In the genomic region with DNA sequence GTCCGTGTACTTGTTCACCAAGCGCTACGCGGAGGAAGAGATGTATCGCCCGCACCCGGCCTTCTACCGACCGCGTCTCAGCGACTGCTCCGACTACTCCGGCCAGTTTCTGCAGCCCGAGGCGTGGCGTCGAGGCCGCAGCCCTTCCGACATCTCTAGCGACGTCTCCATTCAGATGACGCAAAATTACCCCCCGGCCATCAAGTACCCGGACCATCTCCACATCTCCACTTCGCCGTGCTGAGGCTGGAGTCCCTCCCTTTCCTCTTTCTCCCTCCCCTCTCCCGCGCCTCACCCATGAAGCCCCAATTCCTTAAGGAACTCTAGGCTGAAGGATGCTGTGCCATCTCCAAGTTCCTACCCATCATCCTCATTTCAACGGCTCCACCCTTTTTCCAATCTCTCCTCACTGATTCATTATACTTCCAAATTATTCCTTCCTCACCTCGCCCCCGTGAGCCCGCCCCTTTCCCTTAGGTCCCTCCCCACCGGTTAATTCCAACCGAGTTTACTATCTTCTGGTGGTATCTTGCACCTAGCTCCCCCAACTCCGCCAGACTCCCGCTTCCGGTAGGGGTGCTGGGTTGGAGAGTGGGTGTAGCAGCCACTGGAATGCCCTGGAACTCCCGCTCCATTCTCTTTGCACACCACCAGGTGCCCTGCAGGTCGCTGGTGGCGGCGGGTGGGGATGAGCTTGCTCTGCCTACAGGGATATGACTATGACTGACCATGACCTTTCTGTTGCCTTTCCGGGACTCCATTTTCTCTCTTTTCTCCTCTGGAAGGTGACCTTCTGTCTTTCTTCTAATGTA, we compare ENCODE assay signal across 9 mouse cellular contexts. TPM values are rescaled to one million over a fixed set of nuclear protein-coding genes. Genes with fewer than 3 reads are reported as not detected.
DNase-seq lines count a peak whose midpoint lies in the region; ATAC-seq and TF ChIP-seq lines count a peak whose summit lies in the region.
"Had no signal": no experiment of that assay in that cellular context is flagged by ENCODE, and none has a peak within 500 bp of the region (broad histone marks: within the 10 kb centered on the region; RNA-seq: fewer than 3 reads in every experiment).

No protein-coding gene starts in this region.

- peaks cover 33% of the 10 kb centered on the region for H3K27me3 ChIP-seq in heart, embryonic 16.5 days (ENCODE audit: control insufficient read depth, insufficient read depth, low read length)
- peaks cover 5% of the 10 kb centered on the region; the same call in 1 of the 2 replicates for H3K27me3 ChIP-seq in embryonic facial prominence, embryonic 11.5 days (ENCODE audit: control insufficient read depth, insufficient read depth, low read length)
- peaks cover 56% of the 10 kb centered on the region for H3K27me3 ChIP-seq in liver, embryonic 12.5 days (replicated peaks)

- 5% methylated on average over 42 of the region's 42 CpGs for WGBS in heart, embryonic 16.5 days
- 11% methylated on average over 42 of the region's 42 CpGs for WGBS in embryonic facial prominence, embryonic 11.5 days
- WGBS in liver, embryonic 12.5 days (ENCODE audit: insufficient replicate concordance) = 2% methylated on average over 40 of the region's 42 CpGs

- intact Hi-C loops in heart, postnatal 25 days (cut with DNase I) = no loop called here
- intact Hi-C loops in gastrocnemius, adult 2 months (cut with DNase I) = no loop called here

- DNase-seq in heart, postnatal 25 days (ENCODE audit: low spot score) = no peak
- peak; percentile 90 for DNase-seq in ES-CJ7 (ENCODE audit: low read depth, low spot score)
- peak; percentile 9 for DNase-seq in embryonic facial prominence, embryonic 11.5 days (ENCODE audit: low spot score)
- DNase-seq in right cerebral cortex, postnatal 25 days = no peak
- DNase-seq in gastrocnemius, adult 2 months = no peak
- DNase-seq in spleen, postnatal 4 days (ENCODE audit: low spot score in 2 of 2) = no peak

- peak overlapping the region; percentile 44 for H3K4me3 ChIP-seq in heart, embryonic 16.5 days (ENCODE audit: low read length)
- no peak overlapping the region for H3K4me3 ChIP-seq in embryonic facial prominence, embryonic 11.5 days (ENCODE audit: low read depth, low read length)
- H3K4me3 ChIP-seq in liver, embryonic 12.5 days = no peak overlapping the region
- no peak overlapping the region for H3K4me3 ChIP-seq in gastrocnemius, adult 2 months

- TF ChIP-seq CTCF in gastrocnemius, adult 2 months (IDR thresholded peaks at IDR 0.05) = no peak

- H3K4me1 ChIP-seq in heart, embryonic 16.5 days (ENCODE audit: control insufficient read depth, insufficient read depth, low read length) = peaks cover 11% of the 10 kb centered on the region; the same call in 1 of the 2 replicates
- 0 out of 2 replicates have a peak, but pooled peaks cover 2% of the 10 kb centered on the region for H3K4me1 ChIP-seq in embryonic facial prominence, embryonic 11.5 days (ENCODE audit: control insufficient read depth, insufficient read depth, low read length)
- H3K4me1 ChIP-seq in liver, embryonic 12.5 days = 0 out of 2 replicates have a peak, but pooled peaks cover 10% of the 10 kb centered on the region

- no peak for ATAC-seq in heart, embryonic 16.5 days (replicated peaks; ENCODE audit: extremely low read depth, insufficient read depth, low FRiP score)
- 0 out of 2 replicates have a peak, but pooled peaks have one; percentile 38 for ATAC-seq in embryonic facial prominence, embryonic 11.5 days (replicated peaks; ENCODE audit: insufficient number of reproducible peaks, low FRiP score, low TSS enrichment, low read depth)
- no peak for ATAC-seq in liver, embryonic 12.5 days
- ATAC-seq: Patski had no signal

- peak overlapping the region; percentile 73 for H3K4me2 ChIP-seq in heart, embryonic 16.5 days (ENCODE audit: low read depth, low read length)
- no peak overlapping the region for H3K4me2 ChIP-seq in embryonic facial prominence, embryonic 11.5 days (ENCODE audit: low read depth, low read length)
- peak overlapping the region; percentile 33 for H3K4me2 ChIP-seq in liver, embryonic 12.5 days

- H3K36me3 ChIP-seq in heart, embryonic 16.5 days (ENCODE audit: control insufficient read depth, insufficient read depth) = no peaks in the 10 kb centered on the region
- H3K36me3 ChIP-seq in embryonic facial prominence, embryonic 11.5 days (replicated peaks; ENCODE audit: control insufficient read depth, insufficient read depth, low read depth, low read length) = no peaks in the 10 kb centered on the region
- H3K36me3 ChIP-seq in liver, embryonic 12.5 days = no peaks in the 10 kb centered on the region

- H3K27ac ChIP-seq in heart, embryonic 16.5 days (ENCODE audit: low read length) = no peak overlapping the region
- no peak overlapping the region for H3K27ac ChIP-seq in embryonic facial prominence, embryonic 11.5 days (replicated peaks; ENCODE audit: low read depth, low read length)
- H3K27ac ChIP-seq in liver, embryonic 12.5 days = no peak overlapping the region
- no peak overlapping the region for H3K27ac ChIP-seq in gastrocnemius, adult 2 months

- H3K9ac ChIP-seq in heart, embryonic 16.5 days (ENCODE audit: low read length) = no peak overlapping the region
- H3K9ac ChIP-seq in embryonic facial prominence, embryonic 11.5 days (replicated peaks; ENCODE audit: low read length) = no peak overlapping the region
- no peak overlapping the region for H3K9ac ChIP-seq in liver, embryonic 12.5 days

- H3K9me3 ChIP-seq in heart, embryonic 16.5 days (replicated peaks; ENCODE audit: control insufficient read depth, low read length) = no peaks in the 10 kb centered on the region
- no peaks in the 10 kb centered on the region for H3K9me3 ChIP-seq in embryonic facial prominence, embryonic 11.5 days (replicated peaks; ENCODE audit: control insufficient read depth, low read length)
- H3K9me3 ChIP-seq in liver, embryonic 12.5 days (replicated peaks) = no peaks in the 10 kb centered on the region

RNA-seq across cellular contexts. Expression of a gene that starts 23.6 kb away (rescaled TPM):
- 0.07 and 0.46 TPM in 2 replicates for polyA plus RNA-seq in heart, embryonic 16.5 days (2015; fragmentation: Nextera tagmentation; extraction: Ambion mirVana)
- total RNA-seq in heart, postnatal 25 days (2021) = not detected
- polyA plus RNA-seq in embryonic facial prominence, embryonic 11.5 days (2014; fragmentation: Nextera tagmentation; extraction: Ambion mirVana) = 4.7 and 6.5 TPM in 2 replicates
- 0.12 and 0.36 TPM in 2 replicates for polyA plus RNA-seq in liver, embryonic 12.5 days (2016; fragmentation: Nextera tagmentation; extraction: Ambion mirVana)
- not detected for total RNA-seq in gastrocnemius, adult 2 months (2021)

RNA-seq across cellular contexts. Expression of a gene that starts 34.2 kb away (rescaled TPM):
- 0.16 TPM in 1 of 2 replicates, not detected in the other for polyA plus RNA-seq in heart, embryonic 16.5 days (2015; fragmentation: Nextera tagmentation; extraction: Ambion mirVana)
- 1 to 10 TPM; 3.5 to 4.3 TPM for total RNA-seq in heart, postnatal 25 days (2021)
- polyA plus RNA-seq in embryonic facial prominence, embryonic 11.5 days (2014; fragmentation: Nextera tagmentation; extraction: Ambion mirVana) = 2.6 and 2.9 TPM in 2 replicates
- polyA plus RNA-seq in liver, embryonic 12.5 days (2016; fragmentation: Nextera tagmentation; extraction: Ambion mirVana) = 0.07 TPM in 1 of 2 replicates, not detected in the other
- 10 to 100 TPM in 1 of 2 experiments, 1 to 10 TPM in 1; 8.4 to 16.2 TPM for total RNA-seq in gastrocnemius, adult 2 months (2021)

RNA-seq across cellular contexts. Expression of a gene that starts 57.1 kb away (rescaled TPM):
- polyA plus RNA-seq in heart, embryonic 16.5 days (2015; fragmentation: Nextera tagmentation; extraction: Ambion mirVana) = 15.5 and 18.9 TPM in 2 replicates
- total RNA-seq in heart, postnatal 25 days (2021) = under 1 TPM; 0.45 to 0.70 TPM
- polyA plus RNA-seq in embryonic facial prominence, embryonic 11.5 days (2014; fragmentation: Nextera tagmentation; extraction: Ambion mirVana) = 0.34 TPM in 1 of 2 replicates, not detected in the other
- 0.14 and 0.17 TPM in 2 replicates for polyA plus RNA-seq in liver, embryonic 12.5 days (2016; fragmentation: Nextera tagmentation; extraction: Ambion mirVana)
- total RNA-seq in gastrocnemius, adult 2 months (2021) = 100 to 1,000 TPM; 102 to 120 TPM
- polyA plus RNA-seq: Patski had no signal

Comparison
In these comparisons a context has a peak if more than half of its experiments do, and no peak if none do; other contexts are left out.
1. DNase-seq: peak in ES-CJ7 (single experiment) and embryonic facial prominence, embryonic 11.5 days (single experiment); none in heart, postnatal 25 days (single experiment), right cerebral cortex, postnatal 25 days (single experiment), gastrocnemius, adult 2 months (single experiment) and spleen, postnatal 4 days (0 of 2).
2. RNA of a gene that starts 57.1 kb away (polyA plus RNA-seq): 15.5 to 18.9 TPM in heart, embryonic 16.5 days; 0.34 TPM in embryonic facial prominence, embryonic 11.5 days and 0.14 to 0.17 TPM in liver, embryonic 12.5 days; every median in the first group is over 10 times any median in the second.